Mouse (Mus musculus): ENCODE measurements around the gene Hps1. TPM values are rescaled to one million over a fixed set of nuclear protein-coding genes. Genes with fewer than 3 reads are reported as not detected.

The Hps1 gene
- polyA plus RNA-seq, 1 experiment from 2014 or later = 19.2 TPM

GRCm38 (mm10) chr19:42725973-42726350 lies 53.8 kb downstream of the Hps1 start:
- peaks cover 14% of the 10 kb centered on the region; the same call in 1 of the 2 replicates for H3K4me1 ChIP-seq (replicated peaks)
- H3K9me3 ChIP-seq = no peaks in the 10 kb centered on the region
- H3K27me3 ChIP-seq (ENCODE audit: insufficient read depth, poor library complexity, severe bottlenecking) = no peaks in the 10 kb centered on the region
- no peak overlapping the region for H3K27ac ChIP-seq
- no peak for DNase-seq (ENCODE audit: low spot score)
- WGBS = 86% methylated on average over 3 of the region's 3 CpGs
- H3K36me3 ChIP-seq = no peaks in the 10 kb centered on the region
- H3K4me3 ChIP-seq = no peak overlapping the region

GRCm38 (mm10) chr19:42725056-42725972 lies 54.5 kb downstream of the Hps1 start:
- Histone ChIP-seq H3K9me3 (no peaks in the 10 kb centered on the region), H3K27me3 (ENCODE audit: insufficient read depth, poor library complexity, severe bottlenecking) (no peaks in the 10 kb centered on the region), H3K36me3 (no peaks in the 10 kb centered on the region), H3K27ac (no peak overlapping the region), H3K4me1 (replicated peaks) (peaks cover 14% of the 10 kb centered on the region; the same call in 1 of the 2 replicates), H3K4me3 (no peak overlapping the region)
- 80% methylated on average over 16 of the region's 16 CpGs for WGBS
- no peak for DNase-seq (ENCODE audit: low spot score)

GRCm38 (mm10) chr19:42723302-42723701 lies 56.5 kb downstream of the Hps1 start:
- H3K36me3 ChIP-seq = no peaks in the 10 kb centered on the region
- no peak for DNase-seq (ENCODE audit: low spot score)
- WGBS = 82% methylated on average over 6 of the region's 6 CpGs

GRCm38 (mm10) chr19:42722500-42722899 lies 57.3 kb downstream of the Hps1 start:
- Histone ChIP-seq H3K9me3 (no peaks in the 10 kb centered on the region), H3K27ac (no peak overlapping the region)
- WGBS = 77% methylated on average over 2 of the region's 2 CpGs

More at GRCm38 (mm10) chr19:42723302-42723701, 56.5 kb downstream of the Hps1 start:
- no peak overlapping the region for H3K4me3 ChIP-seq
- no peaks in the 10 kb centered on the region for H3K27me3 ChIP-seq (ENCODE audit: insufficient read depth, poor library complexity, severe bottlenecking)
- peaks cover 13% of the 10 kb centered on the region for H3K4me1 ChIP-seq (replicated peaks)
- no peak overlapping the region for H3K27ac ChIP-seq
- H3K9me3 ChIP-seq = no peaks in the 10 kb centered on the region

GRCm38 (mm10) chr19:42718101-42718500 lies 61.7 kb downstream of the Hps1 start:
- DNase-seq (ENCODE audit: low spot score) = no peak
- 91% methylated on average over 3 of the region's 3 CpGs for WGBS
- Histone ChIP-seq H3K36me3 (no peaks in the 10 kb centered on the region), H3K27ac (no peak overlapping the region), H3K4me3 (no peak overlapping the region), H3K27me3 (ENCODE audit: insufficient read depth, poor library complexity, severe bottlenecking) (no peaks in the 10 kb centered on the region), H3K9me3 (no peaks in the 10 kb centered on the region), H3K4me1 (replicated peaks) (peaks cover 6% of the 10 kb centered on the region; the same call in 1 of the 2 replicates)

More at GRCm38 (mm10) chr19:42722500-42722899, 57.3 kb downstream of the Hps1 start:
- Histone ChIP-seq H3K36me3 (no peaks in the 10 kb centered on the region), H3K4me3 (no peak overlapping the region), H3K4me1 (replicated peaks) (peaks cover 13% of the 10 kb centered on the region), H3K27me3 (ENCODE audit: insufficient read depth, poor library complexity, severe bottlenecking) (no peaks in the 10 kb centered on the region)
- no peak for DNase-seq (ENCODE audit: low spot score)

- no peaks in the 10 kb centered on the region for H3K9me3 ChIP-seq
- no peak for DNase-seq (ENCODE audit: low spot score)
- H3K27ac ChIP-seq = no peak overlapping the region
- H3K4me1 ChIP-seq (replicated peaks) = peaks cover 6% of the 10 kb centered on the region; the same call in 1 of the 2 replicates
- 77% methylated on average over 5 of the region's 5 CpGs for WGBS
- no peaks in the 10 kb centered on the region for H3K36me3 ChIP-seq
- H3K4me3 ChIP-seq = no peak overlapping the region
- no peaks in the 10 kb centered on the region for H3K27me3 ChIP-seq (ENCODE audit: insufficient read depth, poor library complexity, severe bottlenecking)
Measured at GRCm38 (mm10) chr19:42717668-42718067, 62.1 kb downstream of the Hps1 start.

GRCm38 (mm10) chr19:42716507-42716906 lies 63.3 kb downstream of the Hps1 start:
- Histone ChIP-seq H3K4me3 (no peak overlapping the region), H3K27me3 (ENCODE audit: insufficient read depth, poor library complexity, severe bottlenecking) (no peaks in the 10 kb centered on the region), H3K36me3 (no peaks in the 10 kb centered on the region), H3K9me3 (no peaks in the 10 kb centered on the region), H3K4me1 (replicated peaks) (peaks cover 3% of the 10 kb centered on the region; the same call in 1 of the 2 replicates), H3K27ac (no peak overlapping the region)
- WGBS = 76% methylated on average over 7 of the region's 7 CpGs
- no peak for DNase-seq (ENCODE audit: low spot score)

GRCm38 (mm10) chr19:42713770-42714169 lies 66.0 kb downstream of the Hps1 start:
- no peak overlapping the region for H3K27ac ChIP-seq
- 88% methylated on average over 9 of the region's 9 CpGs for WGBS
- no peaks in the 10 kb centered on the region for H3K36me3 ChIP-seq
- no peaks in the 10 kb centered on the region for H3K9me3 ChIP-seq
- H3K4me3 ChIP-seq = no peak overlapping the region
- no peaks in the 10 kb centered on the region for H3K27me3 ChIP-seq (ENCODE audit: insufficient read depth, poor library complexity, severe bottlenecking)
- no peak for DNase-seq (ENCODE audit: low spot score)
- H3K4me1 ChIP-seq (replicated peaks) = no peaks in the 10 kb centered on the region

Other genes starting within 250 kb of the Hps1 start
- 0.18 and 0.37 TPM in 2 replicates for gene Loxl4, start 167.2 kb downstream of the Hps1 start, polyA plus RNA-seq (2016; fragmentation: Nextera tagmentation; extraction: Ambion mirVana)
- 0.68 and 1.3 TPM in 2 replicates for gene Pyroxd2, start 27.2 kb downstream of the Hps1 start, polyA plus RNA-seq (2016; fragmentation: Nextera tagmentation; extraction: Ambion mirVana)